Mouse (Mus musculus): ENCODE results near the gene Tax1bp3. TPM values are rescaled to one million over a fixed set of nuclear protein-coding genes. Genes with fewer than 3 reads are reported as not detected.
A peak's percentile ranks its signal among the peaks of the same experiment; 100 is the strongest.

Tax1bp3 gene
- 193 and 195 TPM in 2 replicates for polyA plus RNA-seq (2015; fragmentation: Nextera tagmentation; extraction: Ambion mirVana)

- peaks cover 30% of the 10 kb centered on the region for H3K36me3 ChIP-seq
- peak within 1 kb of the TSS; percentile 96 for H3K4me3 ChIP-seq (replicated peaks)
- H3K9me3 ChIP-seq = no peaks in the 10 kb centered on the region
- WGBS = under 1% methylated on average over 81 of the region's 81 CpGs
- peaks cover 42% of the 10 kb centered on the region for H3K4me1 ChIP-seq (replicated peaks)
- peak within 1 kb of the TSS; percentile 95 for H3K9ac ChIP-seq (replicated peaks)
- H3K27ac ChIP-seq = peak within 1 kb of the TSS; percentile 88
- H3K27me3 ChIP-seq = no peaks in the 10 kb centered on the region
- H3K4me2 ChIP-seq (replicated peaks) = peak within 1 kb of the TSS; percentile 81
- peak; percentile 98 for ATAC-seq
Observed at GRCm38 (mm10) chr11:73176608-73177508, at the start of gene Tax1bp3, which contains the start of gene Emc6. Tax1bp3 (plus strand) TSS chr11:73177083. Emc6 (minus strand) TSS chr11:73177037.

- H3K9me3 ChIP-seq = no peaks in the 10 kb centered on the region
- no peak overlapping the region for H3K9ac ChIP-seq (replicated peaks)
- H3K4me2 ChIP-seq (replicated peaks) = no peak overlapping the region
- no peak for ATAC-seq
- WGBS = 85% methylated on average over 7 of the region's 7 CpGs
- no peak overlapping the region for H3K4me3 ChIP-seq (replicated peaks)
- H3K4me1 ChIP-seq (replicated peaks) = peaks cover 7% of the 10 kb centered on the region
- H3K36me3 ChIP-seq = peaks cover 16% of the 10 kb centered on the region
- no peaks in the 10 kb centered on the region for H3K27me3 ChIP-seq
- no peak overlapping the region for H3K27ac ChIP-seq
Observed at GRCm38 (mm10) chr11:73131020-73131419, 45.9 kb upstream of the Tax1bp3 start.

DNA sequence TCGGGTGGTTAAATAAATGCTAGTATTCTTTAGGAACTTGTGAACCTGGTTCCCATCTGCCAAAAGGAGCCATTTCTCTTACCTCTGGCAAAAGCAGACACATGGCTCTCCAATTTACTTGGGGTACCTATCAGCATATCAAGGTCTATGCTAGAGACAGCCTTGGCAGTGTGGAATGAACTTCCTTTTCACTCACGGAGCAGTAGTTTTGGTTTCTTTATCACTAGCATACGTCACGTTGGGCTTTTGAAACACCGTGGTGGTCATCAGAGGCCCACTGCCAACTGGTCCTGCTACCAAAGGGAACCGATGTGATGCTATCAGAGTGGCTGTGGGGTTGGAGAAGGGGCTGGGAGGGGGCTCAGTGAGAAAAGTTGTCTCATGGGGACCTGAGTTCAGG lies 43.9 kb upstream of the Tax1bp3 start:
- Histone ChIP-seq H3K27me3 (no peaks in the 10 kb centered on the region), H3K4me1 (replicated peaks) (peaks cover 25% of the 10 kb centered on the region), H3K4me3 (replicated peaks) (no peak overlapping the region), H3K36me3 (peaks cover 16% of the 10 kb centered on the region), H3K9me3 (no peaks in the 10 kb centered on the region), H3K4me2 (replicated peaks) (no peak overlapping the region), H3K27ac (no peak overlapping the region), H3K9ac (replicated peaks) (no peak overlapping the region)
- no peak for ATAC-seq
- 97% methylated on average over 6 of the region's 6 CpGs for WGBS

DNA sequence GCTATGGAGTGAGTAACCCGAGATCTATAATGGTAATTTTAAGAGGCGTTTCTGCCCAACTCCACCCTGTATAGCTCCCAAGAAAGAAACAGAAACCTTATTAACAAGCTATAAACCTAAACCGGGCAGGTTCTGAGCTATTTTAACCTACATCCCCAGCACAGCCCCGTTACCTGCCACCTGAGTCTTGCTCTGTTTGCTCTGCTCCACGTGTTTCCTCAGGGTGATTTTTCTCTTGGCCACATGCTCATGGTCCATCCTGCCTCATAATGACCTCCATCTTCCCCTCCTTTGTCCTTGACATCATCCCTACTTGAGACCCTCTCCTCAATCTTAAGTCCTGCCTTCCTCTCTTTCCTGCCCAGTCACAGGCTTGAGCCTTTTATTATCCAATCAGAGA lies 42.7 kb upstream of the Tax1bp3 start:
- Histone ChIP-seq H3K36me3 (peaks cover 16% of the 10 kb centered on the region), H3K9ac (replicated peaks) (no peak overlapping the region), H3K4me3 (replicated peaks) (no peak overlapping the region), H3K27me3 (no peaks in the 10 kb centered on the region), H3K4me1 (replicated peaks) (peaks cover 25% of the 10 kb centered on the region), H3K9me3 (no peaks in the 10 kb centered on the region), H3K27ac (no peak overlapping the region), H3K4me2 (replicated peaks) (no peak overlapping the region)
- WGBS = 95% methylated on average over 5 of the region's 5 CpGs
- no peak for ATAC-seq

DNA sequence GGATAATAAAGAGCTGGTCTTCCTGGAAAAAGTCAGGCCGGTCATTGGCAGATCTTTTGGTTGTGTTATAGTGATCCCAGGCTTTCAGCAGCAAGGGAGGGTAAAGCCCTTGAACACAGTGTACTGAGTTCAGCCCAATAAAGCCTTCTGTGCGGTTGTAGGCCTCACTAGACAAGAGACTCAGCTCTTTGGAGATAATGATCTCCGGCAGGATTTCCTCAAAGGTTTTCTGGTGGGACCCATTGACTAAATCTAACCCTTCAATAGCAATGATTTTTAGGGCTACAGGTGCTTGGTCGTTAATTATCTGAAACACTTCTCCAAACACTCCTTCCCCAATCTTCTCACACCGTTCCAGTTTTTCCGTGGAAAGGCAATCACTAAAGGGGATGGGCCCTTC lies 40.3 kb upstream of the Tax1bp3 start:
- 91% methylated on average over 6 of the region's 6 CpGs for WGBS
- ATAC-seq = no peak
- 0 out of 2 replicates have a peak overlapping the region, but pooled peaks have one; percentile 79 for H3K9ac ChIP-seq (replicated peaks)

GRCm38 (mm10) chr11:73137116-73137515 lies 39.8 kb upstream of the Tax1bp3 start:
- no peak for ATAC-seq
- peak overlapping the region; percentile 79 for H3K4me3 ChIP-seq (replicated peaks)
- peaks cover 12% of the 10 kb centered on the region for H3K36me3 ChIP-seq
- 45% methylated on average over 11 of the region's 11 CpGs for WGBS
- no peak overlapping the region for H3K27ac ChIP-seq
- peaks cover 25% of the 10 kb centered on the region for H3K4me1 ChIP-seq (replicated peaks)
- peak overlapping the region; percentile 92 for H3K4me2 ChIP-seq (replicated peaks)
- H3K9ac ChIP-seq (replicated peaks) = peak overlapping the region; percentile 79
- H3K9me3 ChIP-seq = no peaks in the 10 kb centered on the region
- no peaks in the 10 kb centered on the region for H3K27me3 ChIP-seq

More for the DNA sequence above, 40.3 kb upstream of the Tax1bp3 start:
- H3K4me3 ChIP-seq (replicated peaks) = peak overlapping the region; percentile 79
- peaks cover 25% of the 10 kb centered on the region for H3K4me1 ChIP-seq (replicated peaks)
- no peaks in the 10 kb centered on the region for H3K27me3 ChIP-seq
- H3K27ac ChIP-seq = no peak overlapping the region
- no peaks in the 10 kb centered on the region for H3K9me3 ChIP-seq
- peak overlapping the region; percentile 92 for H3K4me2 ChIP-seq (replicated peaks)
- H3K36me3 ChIP-seq = peaks cover 12% of the 10 kb centered on the region

- H3K9me3 ChIP-seq = no peaks in the 10 kb centered on the region
- no peaks in the 10 kb centered on the region for H3K27me3 ChIP-seq
- H3K27ac ChIP-seq = no peak within 1 kb of the TSS
- peak; percentile 98 for ATAC-seq
- WGBS = under 1% methylated on average over 81 of the region's 84 CpGs
- H3K36me3 ChIP-seq = peaks cover 9% of the 10 kb centered on the region
- peak within 1 kb of the TSS; percentile 92 for H3K4me2 ChIP-seq (replicated peaks)
- H3K4me1 ChIP-seq (replicated peaks) = peaks cover 25% of the 10 kb centered on the region
- peak within 1 kb of the TSS; percentile 79 for H3K4me3 ChIP-seq (replicated peaks)
- H3K9ac ChIP-seq (replicated peaks) = peak within 1 kb of the TSS; percentile 79
Observed at GRCm38 (mm10) chr11:73137591-73138501, 39.0 kb upstream of the Tax1bp3 start, which contains the start of gene Haspin. Haspin (minus strand) TSS chr11:73138294.

DNA sequence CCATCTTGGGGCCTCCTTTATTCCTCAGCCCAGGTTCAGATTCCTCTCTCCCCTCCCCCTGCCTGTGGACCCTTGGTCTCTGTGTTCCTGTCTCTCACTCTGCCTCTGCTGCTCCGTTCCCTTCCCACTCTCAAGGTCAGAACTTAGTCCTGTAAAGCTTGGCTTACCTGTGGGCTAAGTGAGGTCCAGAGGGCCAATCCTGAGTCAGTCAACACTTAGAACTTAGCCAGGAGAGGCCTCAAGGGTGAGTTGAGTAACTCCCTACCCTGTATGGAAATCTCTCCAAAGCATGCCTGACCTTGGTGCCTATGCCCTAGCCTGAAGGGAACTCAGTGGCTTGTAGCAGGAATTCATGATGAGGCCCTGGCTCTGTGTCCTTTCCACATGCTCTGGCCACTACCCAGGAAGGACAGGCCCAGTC lies 32.6 kb upstream of the Tax1bp3 start:
- no peaks in the 10 kb centered on the region for H3K36me3 ChIP-seq

GRCm38 (mm10) chr11:73146026-73146974 lies 30.6 kb upstream of the Tax1bp3 start:
- Histone ChIP-seq H3K4me2 (replicated peaks) (no peak overlapping the region), H3K27me3 (no peaks in the 10 kb centered on the region), H3K27ac (no peak overlapping the region), H3K36me3 (no peaks in the 10 kb centered on the region), H3K9ac (replicated peaks) (no peak overlapping the region), H3K4me1 (replicated peaks) (no peaks in the 10 kb centered on the region), H3K9me3 (no peaks in the 10 kb centered on the region), H3K4me3 (replicated peaks) (no peak overlapping the region)
- ATAC-seq = no peak
- WGBS = 56% methylated on average over 11 of the region's 11 CpGs

More for the DNA sequence above, 32.6 kb upstream of the Tax1bp3 start:
- WGBS = 67% methylated on average over 1 of the region's 1 CpGs
- Histone ChIP-seq H3K4me2 (replicated peaks) (no peak overlapping the region), H3K9me3 (no peaks in the 10 kb centered on the region), H3K27ac (no peak overlapping the region), H3K4me1 (replicated peaks) (no peaks in the 10 kb centered on the region), H3K9ac (replicated peaks) (no peak overlapping the region), H3K27me3 (no peaks in the 10 kb centered on the region), H3K4me3 (replicated peaks) (no peak overlapping the region)
- ATAC-seq = no peak

DNA sequence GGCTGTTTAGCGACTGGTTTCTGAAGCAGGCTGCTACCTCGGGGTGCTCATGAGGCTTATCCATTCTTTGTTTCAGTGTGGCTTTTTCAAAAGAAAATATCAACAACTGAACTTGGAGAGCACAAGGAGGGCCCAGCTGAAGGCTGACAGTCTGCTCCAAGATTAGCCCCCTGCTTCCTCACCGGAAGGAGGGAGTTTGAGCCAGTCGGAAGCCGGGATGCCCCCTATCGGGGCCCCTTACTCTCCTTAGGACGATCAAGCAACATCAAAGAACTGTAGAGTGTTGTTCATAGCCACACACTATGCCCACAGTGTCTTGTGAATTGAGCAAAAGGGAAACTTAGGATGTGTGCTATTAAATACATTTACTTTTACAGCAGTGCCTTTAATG lies 29.9 kb upstream of the Tax1bp3 start:
- H3K9ac ChIP-seq (replicated peaks) = no peak overlapping the region
- H3K27ac ChIP-seq = no peak overlapping the region
- 54% methylated on average over 7 of the region's 7 CpGs for WGBS
- no peaks in the 10 kb centered on the region for H3K27me3 ChIP-seq
- H3K4me2 ChIP-seq (replicated peaks) = no peak overlapping the region
- no peaks in the 10 kb centered on the region for H3K36me3 ChIP-seq
- no peaks in the 10 kb centered on the region for H3K9me3 ChIP-seq
- H3K4me1 ChIP-seq (replicated peaks) = no peaks in the 10 kb centered on the region
- H3K4me3 ChIP-seq (replicated peaks) = no peak overlapping the region
- ATAC-seq = no peak

GRCm38 (mm10) chr11:73148209-73148608 lies 28.7 kb upstream of the Tax1bp3 start:
- no peaks in the 10 kb centered on the region for H3K36me3 ChIP-seq
- no peaks in the 10 kb centered on the region for H3K27me3 ChIP-seq
- no peaks in the 10 kb centered on the region for H3K4me1 ChIP-seq (replicated peaks)
- 75% methylated on average over 9 of the region's 9 CpGs for WGBS
- no peak overlapping the region for H3K9ac ChIP-seq (replicated peaks)
- H3K4me3 ChIP-seq (replicated peaks) = no peak overlapping the region
- no peak overlapping the region for H3K4me2 ChIP-seq (replicated peaks)
- no peak for ATAC-seq
- H3K27ac ChIP-seq = no peak overlapping the region
- H3K9me3 ChIP-seq = no peaks in the 10 kb centered on the region

Measured in midbrain, embryonic 13.5 days (tissue).